Mouse (Mus musculus) hindbrain, embryonic 12.5 days (tissue): ENCODE data around the gene Apol8. TPM values are rescaled to one million over a fixed set of nuclear protein-coding genes. Genes with fewer than 3 reads are reported as not detected.
"Not testable (repeated sequence)": the region's sequence is repeated elsewhere in the genome, so short reads cannot be mapped to it uniquely, and the experiment has no call there.

ENCODE experiments used
- ATAC-seq: fragments of 200-750 bp; cut with Nextera tagmentation; 2 replicates; pipeline ENCODE4 v1.8.0; 2017; ENCODE audit warnings: moderate TSS enrichment; ENCODE audit not compliant: low FRiP score
- H3K27ac ChIP-seq: fragments of 300-500 bp; sonication (generic); 2 replicates; pipeline ENCODE4 v1.5.1; 2016; ENCODE audit warnings: mild to moderate bottlenecking
- H3K27me3 ChIP-seq: fragments of 300-500 bp; sonication (generic); 2 replicates; pipeline ENCODE4 v1.6.1; 2016; ENCODE audit warnings: mild to moderate bottlenecking
- H3K36me3 ChIP-seq: fragments of 300-500 bp; sonication (generic); 2 replicates; pipeline ENCODE4 v1.6.1; 2016; ENCODE audit warnings: mild to moderate bottlenecking
- H3K4me1 ChIP-seq: fragments of 300-500 bp; sonication (generic); 2 replicates; pipeline ENCODE4 v1.6.1; 2016
- H3K4me2 ChIP-seq: fragments of 300-500 bp; sonication (generic); replicated peaks from 2 replicates; pipeline ENCODE4 v1.6.1; 2016; ENCODE audit warnings: mild to moderate bottlenecking
- H3K4me3 ChIP-seq: fragments of 300-500 bp; sonication (generic); 2 replicates; pipeline ENCODE4 v1.5.1; 2016; ENCODE audit warnings: mild to moderate bottlenecking
- H3K9ac ChIP-seq: fragments of 300-500 bp; sonication (generic); 2 replicates; pipeline ENCODE4 v1.6.1; 2016; ENCODE audit warnings: mild to moderate bottlenecking, moderate library complexity
- H3K9me3 ChIP-seq: fragments of 300-500 bp; sonication (generic); replicated peaks from 2 replicates; pipeline ENCODE4 v1.6.1; 2016; ENCODE audit warnings: mild to moderate bottlenecking
- WGBS: fragments of 180-500 bp; shearing (Covaris S2); methylation state at CpG from one replicate; pipeline ENCODE4 v1.1.7; 2016; 5-methylcytosine and 5-hydroxymethylcytosine counted together
- polyA plus RNA-seq: library from polyadenylated mRNA; unstranded; fragments of >200 nt; fragmentation: Nextera tagmentation; extraction: Ambion mirVana; gene quantifications from 2 replicates; pipeline ENCODE4 v1.2.1, GENCODE M21; 2016

The Apol8 gene
- polyA plus RNA-seq, 1 experiment from 2014 or later, result 0.22 TPM

DNA sequence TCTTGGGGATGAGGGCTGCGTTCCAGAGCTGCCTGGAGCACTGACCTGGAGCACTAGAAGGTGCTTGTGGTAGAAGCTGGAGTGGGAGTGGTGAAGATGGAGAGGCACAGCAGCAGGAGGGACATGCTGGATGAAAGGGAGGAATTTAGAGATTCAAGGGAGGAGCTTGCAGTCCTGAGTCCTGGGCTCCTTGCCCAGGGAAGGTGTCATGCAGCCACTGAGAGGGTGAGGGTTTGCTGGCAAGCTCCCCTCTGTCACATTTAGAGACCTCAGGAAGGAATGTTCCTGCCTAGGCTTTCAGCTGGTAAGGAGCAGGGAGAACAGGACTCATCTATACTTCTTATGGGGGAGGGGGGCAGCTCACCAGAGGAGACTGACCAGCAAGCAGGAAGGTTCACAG, 47.9 kb downstream of the Apol8 start:
- not testable (repeated sequence) for ATAC-seq, H3K36me3 ChIP-seq, H3K9me3 ChIP-seq, H3K4me2 ChIP-seq, H3K27me3 ChIP-seq, H3K27ac ChIP-seq, H3K9ac ChIP-seq, H3K4me1 ChIP-seq, H3K4me3 ChIP-seq
- WGBS, result 83% methylated on average over 1 of the region's 1 CpGs

DNA sequence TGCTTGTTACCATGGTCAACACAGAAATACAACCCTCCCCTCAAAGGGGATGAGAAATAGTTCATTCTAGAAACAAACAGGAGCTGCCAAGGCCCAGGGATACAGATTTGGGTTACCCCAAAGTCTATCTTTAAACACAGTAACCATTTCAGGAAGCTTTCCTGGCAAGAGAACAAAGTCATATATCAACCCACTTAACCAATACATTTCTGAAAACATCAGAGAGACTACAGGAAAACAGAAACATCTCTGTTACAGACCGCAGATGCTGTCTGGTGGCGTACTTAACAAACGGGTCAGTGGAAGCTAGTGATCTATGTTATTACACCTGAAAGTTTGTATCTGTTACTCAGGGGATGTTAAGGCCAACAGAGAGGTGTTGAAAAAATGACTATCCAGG, 51.5 kb downstream of the Apol8 start:
- not testable (repeated sequence) for H3K4me1 ChIP-seq, H3K4me2 ChIP-seq, H3K27ac ChIP-seq, H3K9ac ChIP-seq, H3K9me3 ChIP-seq, H3K27me3 ChIP-seq, ATAC-seq, H3K36me3 ChIP-seq, H3K4me3 ChIP-seq
- 89% methylated on average over 3 of the region's 3 CpGs for WGBS

DNA sequence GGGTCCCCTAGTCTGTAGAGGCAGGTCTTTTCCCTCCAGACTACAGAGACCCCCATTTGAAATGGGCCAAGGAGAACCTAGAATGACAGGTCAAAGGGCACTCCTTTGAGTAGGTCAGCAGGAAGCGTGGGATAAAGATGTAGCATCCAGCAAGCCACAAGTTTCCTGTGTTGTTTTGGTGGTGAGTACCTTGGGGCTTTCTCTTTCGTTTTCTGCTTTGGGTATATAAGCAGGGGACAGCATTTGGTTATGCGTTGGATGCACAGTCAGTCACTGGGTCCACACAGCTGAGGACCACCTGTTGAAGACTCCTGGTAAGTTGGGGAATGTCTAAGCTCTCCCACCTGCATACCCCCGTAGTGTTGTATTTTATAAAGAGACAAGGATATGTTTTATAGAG, 58.1 kb downstream of the Apol8 start, which contains the start of gene Apol7e:
Gene Apol7e, plus strand, starts transcription at position 202 of the 400 bp plus-strand sequence.
- H3K27ac ChIP-seq, H3K36me3 ChIP-seq, H3K9ac ChIP-seq, ATAC-seq, H3K4me1 ChIP-seq, H3K9me3 ChIP-seq, H3K4me2 ChIP-seq, H3K27me3 ChIP-seq, H3K4me3 ChIP-seq: not testable (repeated sequence)
- 79% methylated on average over 4 of the region's 4 CpGs for WGBS

Other genes starting within 250 kb of the Apol8 start
- not detected in 2 replicates for gene Apol11a, start 248.7 kb downstream of the Apol8 start, polyA plus RNA-seq
- not detected in 2 replicates for gene Apol7c, start 223.7 kb downstream of the Apol8 start, polyA plus RNA-seq
- not detected in 2 replicates for gene 1700025B11Rik, start 195.1 kb downstream of the Apol8 start, polyA plus RNA-seq
- 0.09 and 0.21 TPM in 2 replicates for gene Apol10b, start 160.9 kb downstream of the Apol8 start, polyA plus RNA-seq
- not detected in 2 replicates for gene Gm36245, start 157.7 kb downstream of the Apol8 start, polyA plus RNA-seq
- gene Apol11b, start 113.7 kb downstream of the Apol8 start, polyA plus RNA-seq, result not detected in 2 replicates
- not detected in 2 replicates for gene Apol7e, start 58.1 kb downstream of the Apol8 start, polyA plus RNA-seq
- gene Apol9b, start 28.0 kb downstream of the Apol8 start, polyA plus RNA-seq, result not detected in 2 replicates
- 32.0 and 33.5 TPM in 2 replicates for gene Myh9, start 85.2 kb upstream of the Apol8 start, polyA plus RNA-seq
- gene Txn2, start 172.0 kb upstream of the Apol8 start, polyA plus RNA-seq, result 191 and 206 TPM in 2 replicates
- gene Foxred2, start 199.7 kb upstream of the Apol8 start, polyA plus RNA-seq, result 4.9 and 5.6 TPM in 2 replicates
- gene Eif3d, start 213.8 kb upstream of the Apol8 start, polyA plus RNA-seq, result 194 and 202 TPM in 2 replicates